Mouse (Mus musculus) 3T3-L1 (cell line): ENCODE results near the gene Cyp3a16.
"Not testable (repeated sequence)": the region's sequence is repeated elsewhere in the genome, so short reads cannot be mapped to it uniquely, and the experiment has no call there.

ENCODE experiments used
- DNase-seq: peaks from one replicate; pipeline ENCODE4 v3.0.0-alpha.2; 2015; ENCODE audit warnings: low read depth, low spot score

Cyp3a16 gene

GRCm38 (mm10) chr5:145469623-145470022 lies at the start of gene Cyp3a16:
Cyp3a16 (minus strand) TSS chr5:145469723.
- DNase-seq: not testable (repeated sequence)

GRCm38 (mm10) chr5:145490300-145490699 lies 20.8 kb upstream of the Cyp3a16 start:
- no peak for DNase-seq

DNA sequence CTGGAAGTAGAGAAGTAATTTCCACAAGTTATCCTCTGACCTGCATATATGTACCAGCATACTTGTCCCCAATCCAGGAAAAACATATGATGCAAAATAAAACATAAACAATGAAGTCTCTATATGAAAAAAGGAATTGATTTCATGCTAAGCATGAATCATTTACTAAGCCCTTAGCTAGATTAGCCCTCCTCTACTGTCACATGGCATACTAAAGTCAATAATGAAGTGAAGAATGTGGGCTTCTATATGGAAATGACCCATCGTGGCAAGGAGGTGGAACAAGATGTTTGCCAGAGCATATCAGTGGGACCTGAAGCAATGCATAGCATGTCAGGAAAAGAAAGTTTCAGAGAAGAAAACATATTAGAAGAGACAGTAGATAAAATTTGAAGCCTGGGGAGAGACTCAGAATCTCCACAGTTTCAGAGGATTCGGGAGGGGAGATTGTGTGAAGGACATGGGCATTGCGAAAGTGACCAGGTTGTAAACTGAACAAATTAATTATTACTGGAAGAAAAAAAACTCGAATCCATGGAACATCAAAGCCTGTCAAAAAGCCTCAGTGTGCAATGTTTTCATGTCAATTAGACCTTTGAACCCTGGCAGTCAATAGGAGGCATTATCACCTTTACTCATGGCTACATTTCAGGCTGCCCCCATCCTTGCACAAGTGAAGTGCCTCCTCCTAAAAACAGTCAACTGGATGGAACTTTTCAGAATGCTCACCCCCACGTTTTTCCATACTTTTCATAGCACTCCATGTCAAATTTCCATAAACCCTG lies 5.0 kb downstream of the Cyp3a16 start:
- DNase-seq: no peak

DNA sequence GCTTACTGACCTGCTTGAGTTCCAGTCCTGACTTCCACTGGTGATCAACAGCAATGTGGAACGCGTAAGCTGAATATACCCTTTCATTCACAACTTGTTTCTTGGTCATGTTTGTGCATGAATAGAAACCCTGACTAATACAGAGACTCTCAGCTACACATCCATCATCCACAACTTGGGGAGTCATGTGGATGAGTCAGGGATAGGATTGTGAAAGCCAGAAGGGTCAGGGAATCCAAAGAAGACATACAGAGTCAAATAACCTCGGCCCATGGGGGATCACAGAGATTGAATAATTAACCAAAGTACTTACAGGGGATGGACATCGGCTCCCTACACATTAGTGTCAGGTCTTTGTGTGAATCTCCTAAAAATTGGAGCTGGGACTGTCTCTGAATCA lies 7.2 kb downstream of the Cyp3a16 start:
- no peak for DNase-seq

- DNase-seq: no peak
Observed at GRCm38 (mm10) chr5:145454389-145454788, 15.1 kb downstream of the Cyp3a16 start.

- DNase-seq: no peak
Observed at GRCm38 (mm10) chr5:145433688-145434087, 35.8 kb downstream of the Cyp3a16 start.

DNA sequence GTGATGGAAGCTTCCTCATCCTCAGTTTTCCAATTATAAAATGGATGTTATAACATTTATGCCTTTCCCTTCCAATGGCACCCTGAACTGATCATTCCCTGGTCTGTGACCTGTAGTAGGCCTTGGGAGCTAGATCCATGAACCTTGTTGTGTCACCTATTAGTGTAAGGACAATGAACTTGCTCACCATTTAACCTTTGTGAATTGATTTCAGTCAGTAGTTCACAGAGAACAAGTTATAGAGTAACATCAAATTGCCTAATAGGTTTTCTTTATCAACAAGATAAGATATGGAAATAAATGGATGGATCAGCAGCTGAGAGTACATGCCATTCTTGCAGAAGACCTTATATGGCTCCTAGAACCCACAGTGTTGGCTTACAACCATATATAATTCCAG lies 38.5 kb downstream of the Cyp3a16 start:
- no peak for DNase-seq

- DNase-seq: no peak
Observed at GRCm38 (mm10) chr5:145422287-145422686, 47.2 kb downstream of the Cyp3a16 start.

DNA sequence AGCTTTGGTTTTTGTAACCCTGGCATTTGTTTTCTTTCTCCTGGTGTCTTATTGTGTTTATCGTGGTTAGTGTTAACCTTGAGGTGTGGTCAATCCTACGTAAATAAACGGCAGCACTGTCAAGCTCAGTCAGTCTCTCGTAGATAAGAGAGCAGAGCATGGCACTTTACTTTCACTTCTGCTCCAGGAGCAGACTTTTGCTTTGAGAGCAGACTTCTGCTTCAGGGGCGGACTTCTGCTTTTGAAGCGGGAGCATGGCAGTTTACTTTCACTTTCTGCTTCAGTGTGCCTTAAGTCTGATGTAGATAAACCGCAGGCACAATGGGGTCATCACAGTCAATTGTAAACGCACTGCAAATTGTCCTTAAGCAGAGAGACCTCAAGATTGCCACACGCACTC lies 54.1 kb downstream of the Cyp3a16 start:
- not testable (repeated sequence) for DNase-seq
